Mouse (Mus musculus) layer of hippocampus, adult 11-12 months (tissue): ENCODE data around the gene Iqschfp.
A peak's percentile ranks its signal among the peaks of the same experiment; 100 is the strongest.

Experiments used
- DNase-seq: peaks from one replicate; pipeline ENCODE4 v3.0.0; 2022; ENCODE audit warnings: low spot score

Iqschfp gene

GRCm38 (mm10) chr3:67892026-67892705, at the start of gene Iqschfp, which contains the start of gene Iqcj:
Gene Iqschfp (plus strand): TSS chr3:67892232.
Gene Iqcj (plus strand): TSS chr3:67892220.
- DNase-seq, result peak; percentile 24

GRCm38 (mm10) chr3:67852397-67852796, 39.6 kb upstream of the Iqschfp start:
- DNase-seq, result no peak

GRCm38 (mm10) chr3:67861524-67861923, 30.5 kb upstream of the Iqschfp start:
- no peak for DNase-seq

GRCm38 (mm10) chr3:67867420-67868065, 24.5 kb upstream of the Iqschfp start:
- no peak for DNase-seq

GRCm38 (mm10) chr3:67869424-67869823, 22.6 kb upstream of the Iqschfp start:
- DNase-seq, result no peak

GRCm38 (mm10) chr3:67877253-67877652, 14.8 kb upstream of the Iqschfp start:
- DNase-seq, result no peak

GRCm38 (mm10) chr3:67884335-67884734, 7.7 kb upstream of the Iqschfp start:
- no peak for DNase-seq

GRCm38 (mm10) chr3:67886176-67886575, 5.9 kb upstream of the Iqschfp start:
- DNase-seq, result no peak

GRCm38 (mm10) chr3:67887251-67887650, 4.8 kb upstream of the Iqschfp start:
- DNase-seq, result no peak

GRCm38 (mm10) chr3:67892768-67893167, 736 bp downstream of the Iqschfp start:
- peak; percentile 11 for DNase-seq

GRCm38 (mm10) chr3:67902517-67902916, 10.5 kb downstream of the Iqschfp start:
- no peak for DNase-seq

GRCm38 (mm10) chr3:67908586-67908985, 16.6 kb downstream of the Iqschfp start:
- no peak for DNase-seq

- DNase-seq, result no peak
Measured at GRCm38 (mm10) chr3:67918098-67918497, 26.1 kb downstream of the Iqschfp start.

- no peak for DNase-seq
Measured at GRCm38 (mm10) chr3:67918634-67919259, 26.7 kb downstream of the Iqschfp start.

GRCm38 (mm10) chr3:67923095-67923494, 31.1 kb downstream of the Iqschfp start:
- no peak for DNase-seq

GRCm38 (mm10) chr3:67925453-67925852, 33.4 kb downstream of the Iqschfp start:
- DNase-seq, result no peak

- no peak for DNase-seq
Measured at GRCm38 (mm10) chr3:67930424-67931133, 38.5 kb downstream of the Iqschfp start.

- peak; percentile 8 for DNase-seq
Measured at GRCm38 (mm10) chr3:67931181-67931580, 39.1 kb downstream of the Iqschfp start.

- no peak for DNase-seq
Measured at GRCm38 (mm10) chr3:67931914-67932313, 39.9 kb downstream of the Iqschfp start.

- DNase-seq, result no peak
Measured at GRCm38 (mm10) chr3:67935829-67936228, 43.8 kb downstream of the Iqschfp start.

GRCm38 (mm10) chr3:67947000-67947399, 55.0 kb downstream of the Iqschfp start:
- DNase-seq, result no peak

GRCm38 (mm10) chr3:67952517-67952940, 60.5 kb downstream of the Iqschfp start:
- DNase-seq, result no peak
